In the genomic region with DNA sequence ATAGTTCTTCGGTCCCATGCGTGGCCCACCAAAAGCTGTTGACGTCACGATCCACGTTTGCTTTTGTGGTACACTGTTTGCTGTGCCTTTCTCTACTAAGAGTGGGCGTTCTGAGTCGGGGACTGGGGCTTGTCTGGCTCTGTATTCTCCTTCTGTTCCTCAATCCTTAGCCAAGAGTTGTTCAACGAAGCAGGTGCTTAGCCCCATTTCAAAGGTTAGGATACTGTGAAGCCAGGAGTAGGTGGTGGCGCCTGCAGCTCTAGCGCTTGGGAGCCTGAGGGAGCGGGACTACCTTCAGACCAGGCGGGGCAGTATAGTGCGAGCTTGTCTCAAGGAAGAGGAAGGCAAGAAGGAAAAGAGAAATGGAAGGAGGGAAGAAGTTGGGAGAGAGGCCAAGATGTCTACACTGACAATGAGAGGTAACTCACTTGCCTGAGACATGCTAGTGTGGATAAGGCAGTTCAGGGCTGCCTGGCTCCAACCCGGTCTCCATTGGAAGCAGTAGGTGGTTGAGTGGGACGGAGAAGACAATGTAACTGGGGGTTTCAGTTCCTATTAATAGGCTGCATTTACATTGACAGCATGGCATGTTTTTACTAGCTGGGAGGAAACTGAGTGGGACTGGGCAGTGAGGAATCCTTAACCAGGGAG, we compare ENCODE assay signal across 12 mouse cellular contexts. TPM values are rescaled to one million over a fixed set of nuclear protein-coding genes. Genes with fewer than 3 reads are reported as not detected.
DNase-seq lines count a peak whose midpoint lies in the region; ATAC-seq and TF ChIP-seq lines count a peak whose summit lies in the region.
"Had no signal": no experiment of that assay in that cellular context is flagged by ENCODE, and none has a peak within 500 bp of the region (broad histone marks: within the 10 kb centered on the region; RNA-seq: fewer than 3 reads in every experiment).

No protein-coding gene starts in this region.

- peak overlapping the region; percentile 14; the same call in 1 of the 2 replicates for H3K4me2 ChIP-seq in heart, embryonic 11.5 days
- no peak overlapping the region for H3K4me2 ChIP-seq in midbrain, postnatal 0 days (ENCODE audit: low read depth, low read length, poor library complexity, severe bottlenecking)
- H3K4me2 ChIP-seq in hindbrain, embryonic 14.5 days (replicated peaks): peak overlapping the region; percentile 32
- peak overlapping the region; percentile 11 for H3K4me2 ChIP-seq in neural tube, embryonic 15.5 days

- ATAC-seq in heart, embryonic 11.5 days (replicated peaks; ENCODE audit: insufficient number of reproducible peaks, low FRiP score, low TSS enrichment): no peak
- no peak for ATAC-seq in midbrain, postnatal 0 days (ENCODE audit: low FRiP score)
- no peak; the same call in 1 of the 2 replicates for ATAC-seq in hindbrain, embryonic 14.5 days (ENCODE audit: low FRiP score)
- ATAC-seq in neural tube, embryonic 15.5 days (ENCODE audit: low FRiP score): no peak

- no peak overlapping the region for H3K27ac ChIP-seq in heart, embryonic 11.5 days (ENCODE audit: low read depth, low read length)
- 0 out of 2 replicates have a peak overlapping the region, but pooled peaks have one; percentile 33 for H3K27ac ChIP-seq in midbrain, embryonic 10.5 days (replicated peaks)
- no peak overlapping the region for H3K27ac ChIP-seq in midbrain, postnatal 0 days (ENCODE audit: low read depth, low read length)
- 0 out of 2 replicates have a peak overlapping the region, but pooled peaks have one; percentile 24 for H3K27ac ChIP-seq in hindbrain, embryonic 14.5 days
- H3K27ac ChIP-seq in neural tube, embryonic 15.5 days (replicated peaks): no peak overlapping the region

- 72% methylated on average over 15 of the region's 15 CpGs for WGBS in heart, embryonic 11.5 days (ENCODE audit: insufficient replicate concordance)
- 84% methylated on average over 15 of the region's 15 CpGs for WGBS in midbrain, embryonic 10.5 days
- WGBS in midbrain, postnatal 0 days: 74% methylated on average over 15 of the region's 15 CpGs
- 73% methylated on average over 15 of the region's 15 CpGs for WGBS in hindbrain, embryonic 14.5 days
- 80% methylated on average over 15 of the region's 15 CpGs for WGBS in neural tube, embryonic 15.5 days

- H3K4me3 ChIP-seq in heart, embryonic 11.5 days (ENCODE audit: low read depth, low read length): no peak overlapping the region
- no peak overlapping the region; the same call in 1 of the 2 replicates for H3K4me3 ChIP-seq in midbrain, embryonic 10.5 days
- no peak overlapping the region for H3K4me3 ChIP-seq in midbrain, postnatal 0 days (ENCODE audit: low read depth, low read length)
- H3K4me3 ChIP-seq in hindbrain, embryonic 14.5 days (replicated peaks; ENCODE audit: low read length): no peak overlapping the region
- H3K4me3 ChIP-seq in neural tube, embryonic 15.5 days (replicated peaks): no peak overlapping the region

- H3K36me3 ChIP-seq in heart, embryonic 11.5 days (ENCODE audit: control insufficient read depth, insufficient read depth, low read length): no peaks in the 10 kb centered on the region
- H3K36me3 ChIP-seq in midbrain, embryonic 10.5 days: no peaks in the 10 kb centered on the region
- no peaks in the 10 kb centered on the region for H3K36me3 ChIP-seq in midbrain, postnatal 0 days (ENCODE audit: insufficient read depth, low read length)
- no peaks in the 10 kb centered on the region for H3K36me3 ChIP-seq in hindbrain, embryonic 14.5 days (replicated peaks; ENCODE audit: control insufficient read depth, insufficient read depth)
- no peaks in the 10 kb centered on the region for H3K36me3 ChIP-seq in neural tube, embryonic 15.5 days

- no peaks in the 10 kb centered on the region for H3K27me3 ChIP-seq in heart, embryonic 11.5 days (ENCODE audit: control insufficient read depth, insufficient read depth, low read length)
- H3K27me3 ChIP-seq in midbrain, embryonic 10.5 days (ENCODE audit: low read depth, poor library complexity, severe bottlenecking): no peaks in the 10 kb centered on the region
- H3K27me3 ChIP-seq in midbrain, postnatal 0 days (ENCODE audit: insufficient read depth, low read length): no peaks in the 10 kb centered on the region
- no peaks in the 10 kb centered on the region for H3K27me3 ChIP-seq in hindbrain, embryonic 14.5 days (ENCODE audit: control insufficient read depth, insufficient read depth, low read length)
- H3K27me3 ChIP-seq in neural tube, embryonic 15.5 days (replicated peaks): no peaks in the 10 kb centered on the region

- DNase-seq in heart, adult 11 months: no peak
- DNase-seq in midbrain, embryonic 10.5 days (ENCODE audit: low spot score): no peak
- DNase-seq in midbrain, postnatal 0 days (ENCODE audit: low spot score): no peak
- no peak for DNase-seq in hindbrain, embryonic 14.5 days (ENCODE audit: low spot score)
- DNase-seq in liver: no peak
- DNase-seq in ovary, postnatal 14 days (ENCODE audit: low spot score): no peak
- DNase-seq: cerebellum, postnatal 25 days; kidney, adult 11 months had no signal

- peaks cover 5% of the 10 kb centered on the region for H3K4me1 ChIP-seq in heart, embryonic 11.5 days (ENCODE audit: control insufficient read depth, insufficient read depth, low read length)
- peaks cover 28% of the 10 kb centered on the region for H3K4me1 ChIP-seq in midbrain, embryonic 10.5 days
- H3K4me1 ChIP-seq in midbrain, postnatal 0 days (ENCODE audit: insufficient read depth, low read length): no peaks in the 10 kb centered on the region
- H3K4me1 ChIP-seq in hindbrain, embryonic 14.5 days (replicated peaks; ENCODE audit: control insufficient read depth, insufficient read depth, low read length): peaks cover 6% of the 10 kb centered on the region
- peaks cover 13% of the 10 kb centered on the region for H3K4me1 ChIP-seq in neural tube, embryonic 15.5 days

- TF ChIP-seq CTCF in midbrain, postnatal 0 days (IDR thresholded peaks at IDR 0.05): no peak

- no peaks in the 10 kb centered on the region for H3K9me3 ChIP-seq in heart, embryonic 11.5 days (replicated peaks; ENCODE audit: control insufficient read depth, low read length)
- H3K9me3 ChIP-seq in midbrain, embryonic 10.5 days (replicated peaks): no peaks in the 10 kb centered on the region
- no peaks in the 10 kb centered on the region for H3K9me3 ChIP-seq in midbrain, postnatal 0 days (ENCODE audit: low read length)
- H3K9me3 ChIP-seq in hindbrain, embryonic 14.5 days (ENCODE audit: control insufficient read depth, low read length): no peaks in the 10 kb centered on the region
- no peaks in the 10 kb centered on the region for H3K9me3 ChIP-seq in neural tube, embryonic 15.5 days (replicated peaks)

- peak overlapping the region; percentile 3; the same call in 1 of the 2 replicates for H3K9ac ChIP-seq in heart, embryonic 11.5 days (ENCODE audit: low read depth, low read length)
- no peak overlapping the region for H3K9ac ChIP-seq in midbrain, postnatal 0 days (replicated peaks; ENCODE audit: low read length, poor library complexity, severe bottlenecking)
- 0 out of 2 replicates have a peak overlapping the region, but pooled peaks have one; percentile 24 for H3K9ac ChIP-seq in hindbrain, embryonic 14.5 days
- H3K9ac ChIP-seq in neural tube, embryonic 15.5 days (replicated peaks): no peak overlapping the region

RNA-seq across cellular contexts. Expression of gene Cdsn, which starts 9.0 kb away (rescaled TPM):
- polyA plus RNA-seq in heart, embryonic 11.5 days (2014; fragmentation: Nextera tagmentation; extraction: Ambion mirVana): 0.40 and 0.83 TPM in 2 replicates
- polyA plus RNA-seq in midbrain, embryonic 10.5 days (2016; fragmentation: Nextera tagmentation; extraction: Ambion mirVana): 0.07 and 0.10 TPM in 2 replicates
- total RNA-seq in midbrain, postnatal 0 days (2014; rRNA removed): 1.2 TPM in 1 of 2 replicates, not detected in the other
- polyA plus RNA-seq in midbrain, postnatal 0 days (2015; fragmentation: Nextera tagmentation; extraction: Ambion mirVana): 0.06 and 0.22 TPM in 2 replicates
- polyA plus RNA-seq in hindbrain, embryonic 14.5 days (2014; fragmentation: Nextera tagmentation; extraction: Ambion mirVana): 0.22 and 0.25 TPM in 2 replicates
- 0.08 TPM in 1 of 2 replicates, not detected in the other for polyA plus RNA-seq in neural tube, embryonic 15.5 days (2015; fragmentation: Nextera tagmentation; extraction: Ambion mirVana)

RNA-seq across cellular contexts. Expression of gene Psors1c2, which starts 9.9 kb away (rescaled TPM):
- polyA plus RNA-seq in heart, embryonic 11.5 days (2014; fragmentation: Nextera tagmentation; extraction: Ambion mirVana): 0.37 TPM in 1 of 2 replicates, not detected in the other
- polyA plus RNA-seq in midbrain, embryonic 10.5 days (2016; fragmentation: Nextera tagmentation; extraction: Ambion mirVana): 1.4 and 2.0 TPM in 2 replicates
- total RNA-seq in midbrain, postnatal 0 days (2014; rRNA removed): not detected in 2 replicates
- 0.43 TPM in 1 of 2 replicates, not detected in the other for polyA plus RNA-seq in midbrain, postnatal 0 days (2015; fragmentation: Nextera tagmentation; extraction: Ambion mirVana)
- 0.26 and 0.72 TPM in 2 replicates for polyA plus RNA-seq in hindbrain, embryonic 14.5 days (2014; fragmentation: Nextera tagmentation; extraction: Ambion mirVana)
- polyA plus RNA-seq in neural tube, embryonic 15.5 days (2015; fragmentation: Nextera tagmentation; extraction: Ambion mirVana): 0.81 and 0.96 TPM in 2 replicates

RNA-seq across cellular contexts. Expression of gene 2300002M23Rik, which starts 24.4 kb away (rescaled TPM):
- not detected in 2 replicates for polyA plus RNA-seq in heart, embryonic 11.5 days (2014; fragmentation: Nextera tagmentation; extraction: Ambion mirVana)
- not detected in 2 replicates for polyA plus RNA-seq in midbrain, embryonic 10.5 days (2016; fragmentation: Nextera tagmentation; extraction: Ambion mirVana)
- not detected in 2 replicates for total RNA-seq in midbrain, postnatal 0 days (2014; rRNA removed)
- polyA plus RNA-seq in midbrain, postnatal 0 days (2015; fragmentation: Nextera tagmentation; extraction: Ambion mirVana): not detected in 2 replicates
- polyA plus RNA-seq in hindbrain, embryonic 14.5 days (2014; fragmentation: Nextera tagmentation; extraction: Ambion mirVana): not detected in 2 replicates
- polyA plus RNA-seq in neural tube, embryonic 15.5 days (2015; fragmentation: Nextera tagmentation; extraction: Ambion mirVana): not detected in 2 replicates
- total RNA-seq: layer of hippocampus, postnatal 36 days had no signal
- polyA plus RNA-seq: liver, embryonic 16.5 days had no signal

RNA-seq across cellular contexts. Expression of gene Cchcr1, which starts 26.0 kb away (rescaled TPM):
- 10.4 and 12.8 TPM in 2 replicates for polyA plus RNA-seq in heart, embryonic 11.5 days (2014; fragmentation: Nextera tagmentation; extraction: Ambion mirVana)
- 23.4 and 23.6 TPM in 2 replicates for polyA plus RNA-seq in midbrain, embryonic 10.5 days (2016; fragmentation: Nextera tagmentation; extraction: Ambion mirVana)
- 3.5 and 4.0 TPM in 2 replicates for total RNA-seq in midbrain, postnatal 0 days (2014; rRNA removed)
- polyA plus RNA-seq in midbrain, postnatal 0 days (2015; fragmentation: Nextera tagmentation; extraction: Ambion mirVana): 1.9 and 2.1 TPM in 2 replicates
- polyA plus RNA-seq in hindbrain, embryonic 14.5 days (2014; fragmentation: Nextera tagmentation; extraction: Ambion mirVana): 2.8 and 3.5 TPM in 2 replicates
- polyA plus RNA-seq in neural tube, embryonic 15.5 days (2015; fragmentation: Nextera tagmentation; extraction: Ambion mirVana): 5.1 and 7.9 TPM in 2 replicates

RNA-seq across cellular contexts. Expression of gene Tcf19, which starts 26.3 kb away (rescaled TPM):
- polyA plus RNA-seq in heart, embryonic 11.5 days (2014; fragmentation: Nextera tagmentation; extraction: Ambion mirVana): 47.6 and 51.1 TPM in 2 replicates
- 56.7 and 58.8 TPM in 2 replicates for polyA plus RNA-seq in midbrain, embryonic 10.5 days (2016; fragmentation: Nextera tagmentation; extraction: Ambion mirVana)
- 9.2 and 10.3 TPM in 2 replicates for total RNA-seq in midbrain, postnatal 0 days (2014; rRNA removed)
- polyA plus RNA-seq in midbrain, postnatal 0 days (2015; fragmentation: Nextera tagmentation; extraction: Ambion mirVana): 4.5 and 4.7 TPM in 2 replicates
- 12.3 and 16.5 TPM in 2 replicates for polyA plus RNA-seq in hindbrain, embryonic 14.5 days (2014; fragmentation: Nextera tagmentation; extraction: Ambion mirVana)
- polyA plus RNA-seq in neural tube, embryonic 15.5 days (2015; fragmentation: Nextera tagmentation; extraction: Ambion mirVana): 14.4 and 27.5 TPM in 2 replicates

Comparison
In these comparisons a context has a peak if more than half of its experiments do, and no peak if none do; other contexts are left out.
1. H3K27ac ChIP-seq: peak in midbrain, embryonic 10.5 days (single experiment) and hindbrain, embryonic 14.5 days (single experiment); none in heart, embryonic 11.5 days (single experiment), midbrain, postnatal 0 days (single experiment) and neural tube, embryonic 15.5 days (single experiment).
2. H3K9ac ChIP-seq: peak in heart, embryonic 11.5 days (single experiment) and hindbrain, embryonic 14.5 days (single experiment); none in midbrain, postnatal 0 days (single experiment) and neural tube, embryonic 15.5 days (single experiment).